Mouse (Mus musculus) lung, postnatal 36 days (tissue): ENCODE measurements around the gene Hsd3b2.
A peak's percentile ranks its signal among the peaks of the same experiment; 100 is the strongest.
"Not testable (repeated sequence)": the region's sequence is repeated elsewhere in the genome, so short reads cannot be mapped to it uniquely, and the experiment has no call there.

Experiments
- DNase-seq: peaks from one replicate; pipeline ENCODE4 v3.0.0; 2022; ENCODE audit warnings: mixed read lengths

Hsd3b2 gene

DNA sequence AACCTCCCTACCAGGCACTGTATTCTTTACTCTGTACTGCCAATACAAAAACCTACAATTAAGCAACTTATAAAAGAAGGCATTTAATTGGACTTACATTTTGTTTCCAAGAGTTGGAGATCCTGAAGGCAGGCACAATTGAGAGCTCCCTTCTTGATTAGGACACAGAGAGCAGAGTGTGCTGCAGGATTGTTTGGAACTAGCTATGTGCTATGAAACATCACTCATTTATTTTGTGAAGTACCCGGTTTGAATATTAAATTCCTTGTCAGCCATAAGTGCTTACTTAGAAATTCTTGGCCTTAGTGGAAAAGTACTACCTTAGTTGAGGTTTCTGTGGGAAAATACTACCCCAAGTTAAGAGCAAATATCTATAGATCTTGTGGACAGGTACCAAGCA, at the start of gene Hsd3b2:
Hsd3b2 (minus strand) TSS at position 168 of the 400 bp plus-strand sequence.
- DNase-seq = peak; percentile 29

DNA sequence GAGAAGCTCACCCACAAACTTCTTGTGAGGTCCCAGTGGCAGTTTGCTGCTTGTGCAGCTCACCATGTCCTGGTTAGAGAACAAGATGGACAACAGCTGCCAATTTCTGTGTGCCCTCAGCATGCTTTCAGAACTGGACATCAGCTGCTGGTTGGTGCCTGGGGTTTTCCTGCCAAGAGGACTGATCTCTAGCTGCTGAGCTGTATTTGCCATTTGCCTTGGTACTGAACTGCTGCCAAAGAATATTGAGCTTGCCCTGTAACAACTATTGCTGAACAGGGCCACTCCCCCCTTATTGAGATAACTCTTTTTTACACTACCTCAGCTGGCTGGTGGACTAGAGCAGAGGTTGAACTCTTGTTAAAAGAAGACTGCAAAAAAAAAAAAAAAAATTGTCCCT, 39.8 kb upstream of the Hsd3b2 start:
- DNase-seq = no peak

DNA sequence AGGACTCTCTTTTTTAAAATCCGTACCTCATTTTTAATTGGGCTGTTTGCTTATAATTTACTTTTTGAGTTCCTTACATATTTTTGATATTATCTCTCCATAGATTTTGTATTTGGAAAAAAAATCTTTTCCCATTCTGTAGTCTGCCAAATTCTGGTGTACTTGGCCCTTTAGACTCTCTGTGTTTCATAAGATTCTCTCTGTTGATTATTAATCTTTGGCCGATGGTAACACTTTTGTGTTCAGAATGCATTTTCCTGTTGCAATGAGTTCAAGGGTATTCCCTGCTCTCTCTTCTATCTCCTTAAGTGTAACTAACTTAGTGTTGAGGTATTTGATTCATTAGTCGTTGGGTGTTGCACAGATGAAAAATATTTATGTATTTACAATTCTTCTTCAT, 32.5 kb upstream of the Hsd3b2 start:
- DNase-seq = no peak

DNA sequence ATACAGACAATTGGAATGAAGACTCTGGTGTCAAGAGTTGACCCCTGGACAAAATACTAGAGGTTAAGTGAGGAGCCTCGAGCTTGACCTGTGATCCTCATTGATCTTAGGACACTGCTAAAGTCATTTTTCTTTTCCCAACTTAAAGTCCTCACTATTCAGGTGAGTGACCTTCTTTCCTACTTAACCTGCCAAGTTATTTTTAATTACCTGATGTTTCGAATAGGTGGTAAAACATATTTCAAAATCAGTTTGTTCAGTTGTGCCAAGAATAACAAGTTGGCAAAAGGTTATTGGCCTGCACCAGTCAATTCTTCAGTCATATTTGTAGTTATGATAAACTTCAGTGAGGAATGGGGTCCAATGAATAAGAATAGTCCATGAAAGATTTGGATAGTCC, 27.8 kb upstream of the Hsd3b2 start:
- no peak for DNase-seq

DNA sequence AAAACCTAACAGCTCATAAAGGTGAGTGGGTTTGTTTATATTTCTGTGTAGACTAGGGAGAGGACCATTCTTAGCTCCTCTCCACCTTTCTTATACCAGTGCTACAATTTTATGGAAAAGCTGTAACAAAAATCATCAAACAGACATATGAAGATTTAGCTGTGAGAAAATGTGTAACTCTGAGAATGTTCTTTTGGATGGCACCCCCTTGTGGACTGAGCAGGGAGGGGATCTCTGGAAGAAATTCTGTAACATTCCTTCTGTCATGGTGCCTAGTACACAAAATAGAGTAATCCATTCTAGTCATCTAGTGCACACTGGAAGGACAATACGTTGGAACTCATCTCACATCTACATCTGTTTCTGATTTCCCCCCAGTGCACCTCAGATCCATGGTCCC, 16.7 kb upstream of the Hsd3b2 start:
- not testable (repeated sequence) for DNase-seq

DNA sequence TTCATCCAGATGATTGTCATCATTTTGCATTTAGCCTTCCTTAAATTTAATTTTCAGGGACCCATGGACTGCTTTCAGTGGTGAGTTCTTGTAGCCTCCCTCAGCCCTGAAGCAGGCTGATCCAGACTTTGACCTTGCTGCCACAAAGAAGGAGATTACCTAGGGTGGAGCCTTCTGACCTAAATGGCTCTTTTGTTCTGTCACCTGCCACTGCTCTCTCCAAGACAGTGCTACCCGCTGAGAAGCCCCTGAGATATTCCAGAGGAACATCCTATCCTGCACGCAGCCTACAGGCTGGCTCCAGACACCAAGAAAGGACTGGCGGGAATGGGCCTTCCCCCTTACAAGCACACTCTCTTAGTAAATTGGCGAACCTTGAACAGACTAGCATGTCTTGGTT, 10.0 kb upstream of the Hsd3b2 start:
- DNase-seq = no peak

DNA sequence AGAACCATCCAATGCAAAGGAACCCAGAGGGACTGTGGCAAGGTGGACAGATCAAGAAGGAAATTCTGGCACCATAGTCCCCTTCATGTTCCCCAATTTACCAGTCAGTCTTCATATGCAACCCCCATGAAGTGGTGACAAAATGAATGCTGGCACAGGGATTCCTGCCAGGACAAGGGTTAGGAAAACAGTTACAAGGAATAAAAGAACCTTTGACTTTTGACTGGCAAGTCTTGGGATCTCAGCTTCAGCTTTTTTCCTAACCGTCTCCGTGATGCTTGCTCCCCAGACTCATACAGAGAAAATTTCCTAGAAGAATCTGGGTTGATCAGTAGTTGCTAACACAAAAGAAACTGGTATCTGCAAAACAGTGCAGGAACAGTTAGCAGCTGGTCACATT, 9.4 kb upstream of the Hsd3b2 start:
- DNase-seq = no peak

DNA sequence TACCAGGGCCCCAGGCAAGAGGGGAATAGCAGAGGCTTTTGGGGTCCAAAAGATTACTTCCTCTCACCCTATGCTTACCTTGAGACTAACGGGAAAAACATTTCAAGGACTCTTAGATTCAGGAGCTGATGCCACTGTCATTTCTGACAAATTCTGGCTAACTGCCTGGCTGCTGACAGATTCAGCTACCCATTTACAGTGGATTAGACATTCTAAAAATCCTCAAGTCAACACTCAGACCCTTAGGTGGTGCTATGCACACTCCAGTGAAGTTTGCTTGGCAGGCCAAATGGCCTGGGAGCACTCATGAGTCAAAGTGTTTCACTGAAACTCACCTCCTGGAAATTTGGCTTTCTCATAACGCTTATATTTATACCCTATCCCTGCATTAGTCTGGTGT, 1.9 kb upstream of the Hsd3b2 start:
- DNase-seq = peak; percentile 41

DNA sequence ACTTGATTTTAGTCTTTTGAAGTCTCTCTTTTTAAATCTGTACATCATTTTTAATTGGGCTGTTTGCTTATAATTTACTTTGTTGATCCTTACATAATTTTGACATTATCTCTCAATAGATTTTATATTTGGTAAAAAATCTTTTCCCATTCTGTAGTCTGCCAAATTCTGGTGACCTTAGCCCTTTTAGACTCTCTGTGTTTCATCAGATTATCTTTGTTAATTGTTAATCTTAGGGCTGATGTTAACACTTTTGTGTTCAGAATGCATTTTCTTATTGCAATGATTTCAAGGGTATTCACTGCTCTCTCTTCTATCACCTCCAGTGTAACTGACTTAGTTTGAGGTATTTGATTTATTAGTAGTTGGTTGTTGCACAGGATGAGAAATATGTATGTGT, 3.6 kb downstream of the Hsd3b2 start:
- no peak for DNase-seq

DNA sequence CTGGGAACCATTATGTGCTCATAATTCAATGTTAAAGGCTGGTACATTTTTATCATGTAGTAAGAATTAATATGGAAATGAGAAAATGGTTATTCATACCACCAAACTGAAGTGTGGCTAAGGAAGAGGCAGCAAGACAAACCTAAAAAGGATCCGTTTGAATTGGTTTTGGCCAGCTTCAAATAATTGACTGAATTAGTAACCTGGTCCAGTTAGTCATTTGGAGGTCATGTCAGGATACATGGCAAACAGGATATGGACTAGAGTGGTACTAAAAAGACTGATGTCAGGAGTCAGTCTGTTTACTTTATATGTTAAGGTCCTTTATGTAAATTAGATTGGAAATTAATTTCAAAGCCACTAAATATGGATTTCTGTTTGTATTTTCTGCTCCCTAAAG, 41.9 kb downstream of the Hsd3b2 start:
- no peak for DNase-seq

DNA sequence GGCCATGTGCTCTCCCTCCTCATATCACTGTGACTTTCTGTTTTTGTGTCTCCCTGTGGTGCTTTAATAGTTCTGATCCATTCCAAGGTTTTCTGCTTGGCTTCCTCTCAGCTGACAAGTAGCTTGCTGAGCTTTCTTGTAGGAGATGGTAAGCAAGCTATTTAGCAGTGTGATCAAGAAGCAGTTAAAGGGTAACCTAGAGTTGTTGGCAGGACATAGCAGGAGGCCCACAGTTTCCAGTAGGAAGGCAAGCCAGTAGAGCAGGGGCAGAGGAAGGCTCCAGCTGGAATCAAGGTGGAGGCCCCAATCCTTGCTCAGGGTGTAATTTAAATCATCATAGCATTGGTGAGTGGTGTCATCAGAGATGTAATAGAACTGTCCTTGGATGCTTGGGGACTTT, 43.6 kb downstream of the Hsd3b2 start:
- DNase-seq = no peak
